8 mouse cellular contexts compared by ENCODE assay signal in genomic region chr11:120727564-120727963, GRCm38 (mm10). TPM values are rescaled to one million over a fixed set of nuclear protein-coding genes. Genes with fewer than 3 reads are reported as not detected.
A peak's percentile ranks its signal among the peaks of the same experiment; 100 is the strongest.
DNase-seq lines count a peak whose midpoint lies in the region; ATAC-seq and TF ChIP-seq lines count a peak whose summit lies in the region.
"Had no signal": no experiment of that assay in that cellular context is flagged by ENCODE, and none has a peak within 500 bp of the region (broad histone marks: within the 10 kb centered on the region; RNA-seq: fewer than 3 reads in every experiment).

No protein-coding gene starts in this region.

- H3K4me2 ChIP-seq in hindbrain, embryonic 11.5 days (replicated peaks; ENCODE audit: low read depth, low read length) = no peak overlapping the region
- peak overlapping the region; percentile 95; the same call in 1 of the 2 replicates for H3K4me2 ChIP-seq in stomach, embryonic 15.5 days
- H3K4me2 ChIP-seq in stomach, postnatal 0 days (replicated peaks; ENCODE audit: low read depth) = no peak overlapping the region
- peak overlapping the region; percentile 89 for H3K4me2 ChIP-seq in limb, embryonic 13.5 days (replicated peaks)

- H3K36me3 ChIP-seq in hindbrain, embryonic 10.5 days = 0 out of 2 replicates have a peak, but pooled peaks cover 9% of the 10 kb centered on the region
- no peaks in the 10 kb centered on the region for H3K36me3 ChIP-seq in hindbrain, embryonic 11.5 days (ENCODE audit: control insufficient read depth, insufficient read depth, low read length)
- H3K36me3 ChIP-seq in stomach, embryonic 15.5 days = no peaks in the 10 kb centered on the region
- no peaks in the 10 kb centered on the region for H3K36me3 ChIP-seq in stomach, postnatal 0 days (ENCODE audit: control insufficient read depth, insufficient read depth, low read length)
- peaks cover 5% of the 10 kb centered on the region for H3K36me3 ChIP-seq in limb, embryonic 13.5 days

- DNase-seq in hindbrain, embryonic 10.5 days (ENCODE audit: low spot score) = no peak
- DNase-seq in hindbrain, embryonic 11.5 days (ENCODE audit: low spot score) = no peak
- no peak for DNase-seq in stomach, postnatal 0 days (ENCODE audit: low spot score)
- no peak for DNase-seq in adrenal gland, adult 8-10 months
- no peak for DNase-seq in ovary, postnatal 14 days (ENCODE audit: low spot score)

- no peak for TF ChIP-seq CTCF in stomach, postnatal 0 days (IDR thresholded peaks at IDR 0.05; ENCODE audit: low read depth)

- H3K27me3 ChIP-seq in hindbrain, embryonic 10.5 days (ENCODE audit: insufficient read depth, poor library complexity, severe bottlenecking) = peaks cover 65% of the 10 kb centered on the region
- H3K27me3 ChIP-seq in hindbrain, embryonic 11.5 days (ENCODE audit: control insufficient read depth, insufficient read depth, low read length) = no peaks in the 10 kb centered on the region
- H3K27me3 ChIP-seq in stomach, embryonic 15.5 days (replicated peaks) = no peaks in the 10 kb centered on the region
- H3K27me3 ChIP-seq in stomach, postnatal 0 days (ENCODE audit: control insufficient read depth, insufficient read depth, low read length) = no peaks in the 10 kb centered on the region
- peaks cover 8% of the 10 kb centered on the region for H3K27me3 ChIP-seq in limb, embryonic 13.5 days

- no peak for TF ChIP-seq EP300 in stomach, postnatal 0 days (optimal IDR thresholded peaks at IDR 0.05)

- peaks cover 28% of the 10 kb centered on the region for H3K4me1 ChIP-seq in hindbrain, embryonic 10.5 days (replicated peaks)
- H3K4me1 ChIP-seq in hindbrain, embryonic 11.5 days (replicated peaks; ENCODE audit: control insufficient read depth, insufficient read depth, low read length) = no peaks in the 10 kb centered on the region
- H3K4me1 ChIP-seq in stomach, embryonic 15.5 days = peaks cover 12% of the 10 kb centered on the region
- 0 out of 2 replicates have a peak, but pooled peaks cover 5% of the 10 kb centered on the region for H3K4me1 ChIP-seq in stomach, postnatal 0 days (replicated peaks; ENCODE audit: control insufficient read depth, insufficient read depth)
- H3K4me1 ChIP-seq in limb, embryonic 13.5 days = peaks cover 22% of the 10 kb centered on the region

- ATAC-seq in hindbrain, embryonic 11.5 days (ENCODE audit: low FRiP score) = no peak
- ATAC-seq in stomach, embryonic 15.5 days (ENCODE audit: insufficient read depth, low FRiP score, low read depth) = no peak
- no peak for ATAC-seq in stomach, postnatal 0 days (ENCODE audit: low FRiP score, low TSS enrichment)
- ATAC-seq in limb, embryonic 13.5 days (ENCODE audit: low FRiP score, low read depth) = peak; percentile 1; the same call in 1 of the 2 replicates

- no peak overlapping the region for H3K9ac ChIP-seq in hindbrain, embryonic 11.5 days (ENCODE audit: low read depth, low read length)
- no peak overlapping the region for H3K9ac ChIP-seq in stomach, embryonic 15.5 days
- H3K9ac ChIP-seq in stomach, postnatal 0 days (ENCODE audit: low read length) = no peak overlapping the region
- H3K9ac ChIP-seq in limb, embryonic 13.5 days = no peak overlapping the region

- H3K9me3 ChIP-seq in hindbrain, embryonic 10.5 days = no peaks in the 10 kb centered on the region
- no peaks in the 10 kb centered on the region for H3K9me3 ChIP-seq in hindbrain, embryonic 11.5 days (ENCODE audit: control insufficient read depth, low read length)
- H3K9me3 ChIP-seq in stomach, embryonic 15.5 days = no peaks in the 10 kb centered on the region
- H3K9me3 ChIP-seq in stomach, postnatal 0 days (ENCODE audit: control insufficient read depth, low read length) = no peaks in the 10 kb centered on the region
- H3K9me3 ChIP-seq in limb, embryonic 13.5 days = no peaks in the 10 kb centered on the region

- WGBS in hindbrain, embryonic 10.5 days = 62% methylated on average over 12 of the region's 12 CpGs
- WGBS in hindbrain, embryonic 11.5 days = 58% methylated on average over 12 of the region's 12 CpGs
- 56% methylated on average over 12 of the region's 12 CpGs for WGBS in stomach, embryonic 15.5 days
- 64% methylated on average over 12 of the region's 12 CpGs for WGBS in stomach, postnatal 0 days
- 60% methylated on average over 12 of the region's 12 CpGs for WGBS in limb, embryonic 13.5 days

- no peak overlapping the region for H3K27ac ChIP-seq in hindbrain, embryonic 10.5 days
- H3K27ac ChIP-seq in hindbrain, embryonic 11.5 days (ENCODE audit: low read depth, low read length) = no peak overlapping the region
- H3K27ac ChIP-seq in stomach, embryonic 15.5 days = no peak overlapping the region
- H3K27ac ChIP-seq in stomach, postnatal 0 days (replicated peaks) = no peak overlapping the region
- no peak overlapping the region for H3K27ac ChIP-seq in limb, embryonic 13.5 days

- H3K4me3 ChIP-seq in hindbrain, embryonic 10.5 days = peak overlapping the region; percentile 68; the same call in 1 of the 2 replicates
- no peak overlapping the region for H3K4me3 ChIP-seq in hindbrain, embryonic 11.5 days (ENCODE audit: low read depth, low read length)
- H3K4me3 ChIP-seq in stomach, embryonic 15.5 days (replicated peaks) = no peak overlapping the region
- H3K4me3 ChIP-seq in stomach, postnatal 0 days (ENCODE audit: low read depth, low read length) = no peak overlapping the region
- no peak overlapping the region; the same call in 1 of the 2 replicates for H3K4me3 ChIP-seq in limb, embryonic 13.5 days

RNA-seq across cellular contexts. Expression of gene Dcxr, which starts 0.5 kb away (rescaled TPM):
- 17.9 and 19.8 TPM in 2 replicates for polyA plus RNA-seq in hindbrain, embryonic 10.5 days (2016; fragmentation: Nextera tagmentation; extraction: Ambion mirVana)
- polyA plus RNA-seq in hindbrain, embryonic 11.5 days (2014; fragmentation: Nextera tagmentation; extraction: Ambion mirVana) = 14.3 and 15.2 TPM in 2 replicates
- 31.6 and 33.5 TPM in 2 replicates for polyA plus RNA-seq in stomach, embryonic 15.5 days (2015; fragmentation: Nextera tagmentation; extraction: Ambion mirVana)
- polyA plus RNA-seq in stomach, postnatal 0 days (2015; fragmentation: Nextera tagmentation; extraction: Ambion mirVana) = 56.3 and 58.4 TPM in 2 replicates
- 15.6 and 16.2 TPM in 2 replicates for polyA plus RNA-seq in limb, embryonic 13.5 days (2015; fragmentation: Nextera tagmentation; extraction: Ambion mirVana)
- 100 to 1,000 TPM in 2 of 4 experiments, 10 to 100 TPM in 2; 41.6 to 142 (median 76.2) TPM for total RNA-seq in adrenal gland, adult 8-10 months (2022)

RNA-seq across cellular contexts. Expression of gene Cbr2, which starts 4.3 kb away (rescaled TPM):
- polyA plus RNA-seq in hindbrain, embryonic 10.5 days (2016; fragmentation: Nextera tagmentation; extraction: Ambion mirVana) = 1.6 and 2.1 TPM in 2 replicates
- polyA plus RNA-seq in hindbrain, embryonic 11.5 days (2014; fragmentation: Nextera tagmentation; extraction: Ambion mirVana) = 0.82 and 1.6 TPM in 2 replicates
- 54.5 and 82.4 TPM in 2 replicates for polyA plus RNA-seq in stomach, embryonic 15.5 days (2015; fragmentation: Nextera tagmentation; extraction: Ambion mirVana)
- polyA plus RNA-seq in stomach, postnatal 0 days (2015; fragmentation: Nextera tagmentation; extraction: Ambion mirVana) = 129 and 160 TPM in 2 replicates
- polyA plus RNA-seq in limb, embryonic 13.5 days (2015; fragmentation: Nextera tagmentation; extraction: Ambion mirVana) = 7.7 and 10.1 TPM in 2 replicates
- 10 to 100 TPM in 1 of 4 experiments, 1 to 10 TPM in 3; 4.8 to 11.4 (median 6.5) TPM for total RNA-seq in adrenal gland, adult 8-10 months (2022)
- total RNA-seq: G1E had no signal
- polyA plus RNA-seq: G1E had no signal

RNA-seq across cellular contexts. Expression of gene Rac3, which starts 6.3 kb away (rescaled TPM):
- 31.0 and 58.2 TPM in 2 replicates for polyA plus RNA-seq in hindbrain, embryonic 10.5 days (2016; fragmentation: Nextera tagmentation; extraction: Ambion mirVana)
- 17.6 and 18.2 TPM in 2 replicates for polyA plus RNA-seq in hindbrain, embryonic 11.5 days (2014; fragmentation: Nextera tagmentation; extraction: Ambion mirVana)
- polyA plus RNA-seq in stomach, embryonic 15.5 days (2015; fragmentation: Nextera tagmentation; extraction: Ambion mirVana) = 36.4 and 39.4 TPM in 2 replicates
- 21.9 and 22.1 TPM in 2 replicates for polyA plus RNA-seq in stomach, postnatal 0 days (2015; fragmentation: Nextera tagmentation; extraction: Ambion mirVana)
- polyA plus RNA-seq in limb, embryonic 13.5 days (2015; fragmentation: Nextera tagmentation; extraction: Ambion mirVana) = 66.2 and 70.5 TPM in 2 replicates
- total RNA-seq in adrenal gland, adult 8-10 months (2022) = 10 to 100 TPM; 11.1 to 23.9 (median 15.9) TPM

RNA-seq across cellular contexts. Expression of gene Lrrc45, which starts 13.8 kb away (rescaled TPM):
- 55.8 and 57.7 TPM in 2 replicates for polyA plus RNA-seq in hindbrain, embryonic 10.5 days (2016; fragmentation: Nextera tagmentation; extraction: Ambion mirVana)
- 30.7 and 34.4 TPM in 2 replicates for polyA plus RNA-seq in hindbrain, embryonic 11.5 days (2014; fragmentation: Nextera tagmentation; extraction: Ambion mirVana)
- polyA plus RNA-seq in stomach, embryonic 15.5 days (2015; fragmentation: Nextera tagmentation; extraction: Ambion mirVana) = 55.7 and 57.3 TPM in 2 replicates
- 18.7 and 20.4 TPM in 2 replicates for polyA plus RNA-seq in stomach, postnatal 0 days (2015; fragmentation: Nextera tagmentation; extraction: Ambion mirVana)
- polyA plus RNA-seq in limb, embryonic 13.5 days (2015; fragmentation: Nextera tagmentation; extraction: Ambion mirVana) = 66.2 and 75.4 TPM in 2 replicates
- 10 to 100 TPM; 26.1 to 57.9 (median 42.3) TPM for total RNA-seq in adrenal gland, adult 8-10 months (2022)

RNA-seq across cellular contexts. Expression of gene Cenpx, which starts 14.0 kb away (rescaled TPM):
- polyA plus RNA-seq in hindbrain, embryonic 10.5 days (2016; fragmentation: Nextera tagmentation; extraction: Ambion mirVana) = 129 and 137 TPM in 2 replicates
- 115 and 121 TPM in 2 replicates for polyA plus RNA-seq in hindbrain, embryonic 11.5 days (2014; fragmentation: Nextera tagmentation; extraction: Ambion mirVana)
- polyA plus RNA-seq in stomach, embryonic 15.5 days (2015; fragmentation: Nextera tagmentation; extraction: Ambion mirVana) = 155 and 158 TPM in 2 replicates
- 123 and 127 TPM in 2 replicates for polyA plus RNA-seq in stomach, postnatal 0 days (2015; fragmentation: Nextera tagmentation; extraction: Ambion mirVana)
- 139 and 145 TPM in 2 replicates for polyA plus RNA-seq in limb, embryonic 13.5 days (2015; fragmentation: Nextera tagmentation; extraction: Ambion mirVana)
- 10 to 100 TPM; 49.3 to 61.7 (median 55.7) TPM for total RNA-seq in adrenal gland, adult 8-10 months (2022)

Comparison
In these comparisons a context has a peak if more than half of its experiments do, and no peak if none do; other contexts are left out.
1. H3K4me2 ChIP-seq: peak in stomach, embryonic 15.5 days (single experiment) and limb, embryonic 13.5 days (single experiment); none in hindbrain, embryonic 11.5 days (single experiment) and stomach, postnatal 0 days (single experiment).